Mouse (Mus musculus): ENCODE data around the gene Baiap2. TPM values are rescaled to one million over a fixed set of nuclear protein-coding genes. Genes with fewer than 3 reads are reported as not detected.

Baiap2 gene
- total RNA-seq (2021): 1 to 10 TPM; 8.1 to 8.5 TPM
- long read RNA-seq, experiment 1, full-length matches to known transcripts: 12 of 15 reads
- long read RNA-seq, experiment 1, partial matches to known transcripts: 2 of 15 reads
- long read RNA-seq, experiment 1, other reads (novel, unspliced or antisense): 1 of 15 reads
- long read RNA-seq, experiment 2, full-length matches to known transcripts: 13 of 20 reads
- long read RNA-seq, experiment 2, partial matches to known transcripts: 3 of 20 reads
- long read RNA-seq, experiment 2, other reads (novel, unspliced or antisense): 4 of 20 reads

DNA sequence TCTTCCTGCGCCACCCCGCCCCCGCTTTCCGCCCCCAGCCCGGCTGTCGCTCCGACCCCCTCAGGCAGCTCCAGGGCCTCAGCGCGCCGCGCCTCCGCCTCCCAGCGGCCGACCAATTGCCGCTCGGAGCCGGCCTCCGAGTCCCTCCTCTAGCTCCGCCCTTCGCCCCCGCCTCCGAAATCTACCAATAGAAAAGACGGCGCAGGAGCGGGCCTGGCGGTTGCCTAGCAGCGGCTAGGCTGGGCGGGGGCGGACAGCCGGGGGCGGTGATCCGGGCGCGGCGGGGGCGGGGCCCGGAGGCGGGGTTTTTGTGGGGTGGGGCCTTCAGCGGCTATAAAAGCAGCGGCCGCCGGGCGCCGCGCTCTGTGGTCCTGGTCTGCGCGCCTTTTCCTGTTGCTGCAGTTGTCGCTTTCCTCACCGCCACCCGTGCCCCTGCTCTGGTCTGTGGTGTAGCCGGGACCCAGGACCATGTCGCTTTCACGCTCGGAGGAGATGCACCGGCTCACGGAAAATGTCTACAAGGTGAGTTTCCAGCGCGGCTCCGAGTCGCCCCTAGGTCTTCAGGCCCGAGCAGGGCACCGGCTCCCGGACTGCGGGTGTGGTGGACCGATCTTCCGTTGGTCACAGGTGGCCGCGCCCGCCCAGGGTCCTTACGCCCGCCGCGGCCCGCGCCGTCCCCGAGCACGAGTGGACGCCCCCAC, at the start of gene Baiap2:
Gene Baiap2, plus strand, starts transcription at position 37 of the 701 bp plus-strand sequence.
- peak; percentile 99 for DNase-seq (ENCODE audit: low spot score in 2 of 2)

- DNase-seq (ENCODE audit: low spot score in 2 of 2): no peak
Measured at GRCm38 (mm10) chr11:119893667-119894236, 48.8 kb upstream of the Baiap2 start.

- DNase-seq (ENCODE audit: low spot score in 2 of 2): no peak
Measured at GRCm38 (mm10) chr11:119894634-119895033, 47.9 kb upstream of the Baiap2 start.

DNA sequence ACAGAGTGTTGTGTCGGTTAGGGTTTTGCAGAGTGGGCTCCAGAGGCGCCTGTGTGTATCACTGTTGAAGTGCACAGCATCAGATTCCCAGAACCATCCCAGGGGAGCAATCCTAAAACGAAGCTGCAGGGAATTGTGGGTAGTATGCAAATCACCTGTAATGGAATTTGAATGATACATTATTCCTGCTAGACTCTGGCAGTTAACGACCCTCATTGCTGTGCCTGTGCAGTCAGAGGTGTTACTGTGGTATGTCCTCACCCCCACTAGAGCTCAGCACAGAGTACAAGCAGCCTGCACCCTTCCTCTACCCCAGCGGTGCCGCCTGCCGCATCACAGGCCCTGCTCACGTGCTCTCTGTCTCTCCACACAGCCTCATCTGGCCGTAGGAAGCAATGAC, 45.5 kb upstream of the Baiap2 start:
- DNase-seq (ENCODE audit: low spot score in 2 of 2): no peak

DNA sequence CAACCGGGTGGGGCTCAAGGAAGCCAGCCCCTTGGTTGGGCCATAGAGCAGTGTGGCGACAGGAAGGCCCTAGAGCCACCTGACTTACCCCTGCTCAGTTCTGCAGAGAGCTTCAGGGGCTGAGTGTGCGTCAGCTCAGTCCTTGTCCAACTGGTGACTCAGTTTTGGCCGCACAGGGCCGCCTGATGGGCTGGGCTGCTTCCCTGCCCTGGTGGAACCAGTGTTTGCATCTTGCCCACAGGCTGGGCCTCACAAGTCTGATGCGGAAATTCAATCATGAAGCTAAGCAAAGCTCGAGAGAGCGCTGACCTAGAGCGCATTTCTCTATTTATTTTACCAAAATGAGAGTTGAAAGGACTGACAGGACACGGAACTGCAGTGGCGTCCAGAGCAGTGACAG, 43.6 kb upstream of the Baiap2 start:
- DNase-seq (ENCODE audit: low spot score in 2 of 2): no peak

DNA sequence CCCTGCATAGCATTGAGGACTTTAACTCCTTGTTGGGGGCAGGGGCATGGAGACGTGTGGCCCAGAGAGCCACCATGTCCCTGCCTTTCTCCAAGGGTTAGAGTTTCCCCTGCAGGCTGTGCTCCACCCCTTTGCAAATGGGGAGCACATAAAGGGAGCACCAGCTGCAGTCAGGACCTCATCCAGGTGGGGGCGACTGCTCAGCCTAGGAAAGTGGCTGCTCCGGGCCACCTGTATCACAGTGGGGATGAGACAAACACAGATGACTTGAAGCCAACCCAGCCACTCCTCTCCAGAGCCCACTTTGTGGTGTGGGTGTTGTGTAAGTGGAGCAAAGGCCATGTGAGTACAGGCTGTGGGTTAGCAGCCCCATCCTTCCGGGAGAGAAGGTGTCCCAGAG, 41.4 kb upstream of the Baiap2 start:
- no peak for DNase-seq (ENCODE audit: low spot score in 2 of 2)

GRCm38 (mm10) chr11:119902891-119903290, 39.7 kb upstream of the Baiap2 start:
- no peak for DNase-seq (ENCODE audit: low spot score in 2 of 2)

- DNase-seq (ENCODE audit: low spot score in 2 of 2): peak in 1 of 2 experiments; percentile 53
Measured at GRCm38 (mm10) chr11:119904621-119905286, 37.8 kb upstream of the Baiap2 start.

GRCm38 (mm10) chr11:119905794-119906193, 36.8 kb upstream of the Baiap2 start:
- DNase-seq (ENCODE audit: low spot score in 2 of 2): no peak

- DNase-seq (ENCODE audit: low spot score in 2 of 2): no peak
Measured at GRCm38 (mm10) chr11:119907006-119907650, 35.4 kb upstream of the Baiap2 start.

DNA sequence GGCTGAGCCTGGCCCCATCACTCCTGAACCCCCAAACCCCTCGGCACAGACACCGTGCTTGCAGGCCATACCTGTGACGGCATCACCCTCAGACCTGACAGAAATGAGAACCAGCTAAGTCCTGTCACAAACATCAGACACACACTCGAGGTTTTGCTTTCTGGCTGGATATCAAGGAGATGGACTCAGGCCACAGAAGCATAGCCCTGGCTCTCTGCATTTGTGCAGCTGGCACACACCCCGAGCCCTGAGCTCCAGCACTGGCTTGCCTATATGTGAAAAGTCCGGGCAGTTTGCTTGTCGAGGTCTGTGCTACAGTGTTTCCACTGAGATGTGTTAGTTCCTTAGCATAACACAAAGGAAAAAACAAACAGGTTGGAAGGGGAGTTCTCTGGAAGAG, 34.9 kb upstream of the Baiap2 start:
- DNase-seq (ENCODE audit: low spot score in 2 of 2): no peak

DNA sequence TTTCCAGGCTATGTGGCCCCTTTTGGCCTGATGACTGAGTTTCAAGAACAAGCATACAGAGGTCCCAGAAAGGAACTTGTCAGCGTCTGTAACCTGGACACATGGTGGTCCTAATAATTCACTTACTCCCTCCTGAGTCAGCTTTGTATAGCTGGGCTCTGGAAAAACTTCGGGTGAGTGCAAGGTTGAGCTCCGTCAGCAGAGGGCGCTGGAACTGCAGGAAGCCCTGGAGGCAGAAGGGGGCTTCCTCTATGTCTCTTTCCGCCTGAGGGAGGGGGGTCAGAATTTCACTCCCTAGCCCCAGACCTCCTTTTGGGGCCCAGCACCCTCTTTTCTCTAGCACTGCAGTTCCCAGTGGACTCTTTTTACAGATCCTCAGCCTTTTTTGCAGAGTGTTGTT, 33.1 kb upstream of the Baiap2 start:
- peak in 1 of 2 experiments; percentile 68 for DNase-seq (ENCODE audit: low spot score in 2 of 2)

DNA sequence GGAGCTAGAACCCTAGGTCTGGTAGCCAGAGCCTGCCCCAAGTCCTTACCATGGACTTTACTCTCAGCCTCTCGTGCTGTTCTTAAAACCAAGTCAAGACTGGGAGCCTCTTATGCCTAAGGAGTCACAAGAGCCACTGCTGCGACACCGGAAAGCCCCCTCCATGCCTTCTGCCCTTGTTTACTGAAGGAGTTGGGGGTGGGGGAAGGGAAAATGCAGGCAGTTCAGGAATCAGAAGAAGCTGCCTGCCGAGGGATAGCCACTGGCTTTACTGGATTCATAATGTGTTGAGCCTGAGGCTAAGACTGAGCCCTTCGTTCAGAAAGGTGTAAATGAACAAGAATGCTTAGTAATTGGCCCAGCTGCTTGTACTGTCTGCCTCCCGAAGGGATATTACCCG, 29.7 kb upstream of the Baiap2 start:
- DNase-seq (ENCODE audit: low spot score in 2 of 2): no peak

DNA sequence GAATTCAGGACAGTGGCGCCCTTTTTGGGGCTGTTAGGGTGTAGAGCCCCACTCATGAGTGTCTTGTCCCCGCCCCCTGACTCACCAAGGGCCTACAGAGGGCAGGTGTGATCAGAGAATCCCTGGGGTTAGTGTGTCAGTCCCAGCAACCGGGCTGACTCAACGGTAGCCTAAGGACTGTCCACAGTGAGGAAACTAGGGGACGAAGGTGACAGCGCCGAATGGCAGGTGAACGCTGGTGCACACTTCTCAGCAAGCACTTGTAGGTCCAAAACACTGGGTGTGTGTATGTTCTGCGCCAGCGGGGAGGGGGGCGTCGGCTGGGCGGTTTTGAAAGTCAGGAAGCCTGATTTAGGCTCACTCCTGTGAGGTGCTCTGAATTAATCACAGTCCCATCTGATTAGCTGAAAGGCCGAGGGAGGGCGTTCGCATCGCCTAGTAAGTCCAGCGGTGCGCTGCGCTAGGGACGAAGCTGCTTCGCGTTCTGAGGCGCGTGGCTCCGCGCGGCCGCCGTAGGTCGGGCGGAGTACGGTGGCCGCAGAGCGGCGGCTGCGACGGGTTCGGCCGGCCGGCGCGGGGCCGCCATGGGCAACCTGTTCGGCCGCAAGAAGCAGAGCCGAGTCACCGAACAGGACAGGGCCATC, 29.1 kb upstream of the Baiap2 start, which contains the start of gene Chmp6:
Gene Chmp6, plus strand, starts transcription at position 151 of the 644 bp plus-strand sequence.
- DNase-seq (ENCODE audit: low spot score in 2 of 2): peak; percentile 91

GRCm38 (mm10) chr11:119913935-119914314, 28.6 kb upstream of the Baiap2 start:
- DNase-seq (ENCODE audit: low spot score in 2 of 2): no peak

DNA sequence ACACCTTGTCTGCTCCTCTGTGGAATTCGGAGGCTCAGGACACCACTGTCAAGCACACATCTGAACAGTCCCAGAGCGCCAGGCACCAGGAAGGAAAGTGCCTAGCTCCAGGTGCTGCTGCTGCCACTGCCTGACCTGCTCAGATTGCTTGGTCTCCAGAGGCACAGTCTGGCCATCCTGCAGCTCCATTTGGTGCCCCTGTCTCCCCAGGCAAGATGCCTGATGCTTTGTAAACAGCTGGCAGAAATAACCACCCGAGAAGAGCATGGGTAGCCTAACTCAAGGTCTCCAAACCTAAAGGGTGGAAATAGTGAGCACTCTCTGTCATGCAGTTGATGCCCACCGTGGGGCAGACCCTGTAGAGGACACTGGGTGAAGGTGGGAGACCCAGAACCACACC, 28.2 kb upstream of the Baiap2 start:
- no peak for DNase-seq (ENCODE audit: low spot score in 2 of 2)

DNA sequence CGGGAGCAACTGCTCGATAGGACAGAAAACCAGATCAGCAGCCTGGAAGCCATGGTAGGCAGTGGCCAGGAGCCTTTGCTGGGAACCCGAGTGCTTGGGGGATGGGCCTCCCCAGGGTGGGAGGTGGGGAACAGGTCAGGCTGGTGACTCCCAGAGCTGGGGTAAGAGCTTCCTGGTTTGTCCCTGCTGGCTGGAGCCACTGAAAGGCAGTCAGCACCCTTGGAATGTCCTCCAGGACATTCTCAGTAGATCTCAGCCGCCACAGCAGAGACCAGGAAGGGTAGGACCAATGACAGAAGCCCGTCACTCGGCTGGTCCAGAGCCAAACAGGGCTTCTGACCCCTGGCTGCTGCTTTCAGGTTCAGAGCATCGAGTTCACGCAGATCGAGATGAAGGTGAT, 26.9 kb upstream of the Baiap2 start:
- DNase-seq (ENCODE audit: low spot score in 2 of 2): no peak

GRCm38 (mm10) chr11:119916102-119916790, 26.3 kb upstream of the Baiap2 start:
- DNase-seq (ENCODE audit: low spot score in 2 of 2): peak in 1 of 2 experiments; percentile 51

DNA sequence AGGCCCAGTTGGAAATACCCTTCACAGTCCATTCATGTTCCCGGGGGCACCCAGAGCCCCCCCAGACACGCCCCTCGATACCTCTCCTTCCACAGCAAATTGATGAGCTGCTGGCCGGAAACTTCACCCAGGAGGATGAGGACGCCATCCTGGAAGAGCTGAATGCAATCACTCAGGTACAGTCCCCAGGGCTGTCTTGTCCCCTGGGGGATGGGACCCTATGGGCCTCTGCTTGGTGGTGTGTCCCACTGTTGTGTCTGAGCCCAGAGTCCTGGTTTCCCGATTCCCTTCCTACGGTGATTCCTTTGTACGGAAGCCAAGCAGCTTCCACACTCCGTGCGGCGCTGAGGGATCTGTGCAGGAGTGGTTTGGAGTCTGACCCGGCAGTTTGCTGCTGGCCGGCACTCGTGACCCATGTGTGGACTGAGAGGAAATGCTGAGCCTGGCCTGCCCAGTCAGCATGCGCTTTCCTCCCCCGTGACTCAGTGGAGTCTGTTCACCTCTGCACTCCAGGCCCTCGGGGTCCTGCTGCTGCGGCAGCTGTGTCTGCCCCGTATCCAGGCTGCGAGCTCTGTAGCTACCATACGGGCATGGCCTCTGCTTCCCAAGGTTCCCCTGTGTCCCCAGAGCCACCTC, 25.6 kb upstream of the Baiap2 start:
- no peak for DNase-seq (ENCODE audit: low spot score in 2 of 2)

DNA sequence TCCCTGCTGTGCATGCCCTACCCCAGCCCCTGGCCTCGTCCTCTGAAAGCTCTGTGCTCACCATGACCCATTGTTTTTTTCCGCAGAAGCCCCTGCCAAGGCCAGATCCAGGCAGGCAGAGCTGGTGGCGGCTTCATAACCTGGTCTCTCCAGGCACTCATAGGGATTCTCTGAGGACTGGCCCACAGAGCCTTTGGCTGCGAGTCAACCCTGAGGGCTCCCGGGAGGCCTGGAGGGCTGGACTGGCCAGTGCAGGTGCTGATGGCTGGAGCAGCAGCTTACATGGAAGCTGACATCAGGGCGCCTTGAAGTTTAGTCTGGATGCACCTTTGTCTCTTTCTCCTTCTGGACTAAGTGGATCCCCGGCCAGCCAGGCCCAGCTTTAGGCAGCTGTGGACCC, 24.0 kb upstream of the Baiap2 start:
- DNase-seq (ENCODE audit: low spot score in 2 of 2): no peak
